Mouse (Mus musculus) myocyte (in vitro differentiated cells): ENCODE results near the gene Dis3l.

Experiments used
- MAX ChIP-seq: IDR thresholded peaks from one replicate; pipeline ENCODE4 v1.6.1; 2011; ENCODE audit warnings: low read depth, mild to moderate bottlenecking, control low read depth
- MYOG ChIP-seq, 3 experiments: IDR thresholded peaks; one replicate each; pipeline ENCODE4 v1.6.1; 2011; ENCODE audit warnings: control low read depth in 2 of 3, low read depth in 2 of 3, mild to moderate bottlenecking in 2 of 3; ENCODE audit not compliant: insufficient read length in 2 of 3, control insufficient read depth in 1 of 3, insufficient read depth in 1 of 3
- POLR2A ChIP-seq: IDR thresholded peaks from one replicate; pipeline ENCODE4 v1.6.1; 2011; ENCODE audit warnings: low read depth, mild to moderate bottlenecking, control low read depth, moderate library complexity; ENCODE audit not compliant: insufficient read length
- POLR2AphosphoS2 ChIP-seq: IDR thresholded peaks from one replicate; pipeline ENCODE4 v1.6.1; 2011; ENCODE audit warnings: low read depth, control low read depth; ENCODE audit not compliant: insufficient read length
- USF1 ChIP-seq: IDR thresholded peaks from one replicate; pipeline ENCODE4 v1.6.1; 2011; ENCODE audit warnings: low read depth, mild to moderate bottlenecking, control low read depth, moderate library complexity

- TF ChIP-seq POLR2A (no peak), POLR2AphosphoS2 (no peak), MYOG (IDR thresholded peaks at IDR 0.05; ENCODE audit: control insufficient read depth in 1 of 3, insufficient read depth in 1 of 3, insufficient read length in 2 of 3, low read depth in 2 of 3) (no peak), USF1 (no peak), MAX (no peak)
Observed at GRCm38 (mm10) chr9:64347377-64347776, 6.3 kb upstream of the Dis3l start.
